In the genomic region with DNA sequence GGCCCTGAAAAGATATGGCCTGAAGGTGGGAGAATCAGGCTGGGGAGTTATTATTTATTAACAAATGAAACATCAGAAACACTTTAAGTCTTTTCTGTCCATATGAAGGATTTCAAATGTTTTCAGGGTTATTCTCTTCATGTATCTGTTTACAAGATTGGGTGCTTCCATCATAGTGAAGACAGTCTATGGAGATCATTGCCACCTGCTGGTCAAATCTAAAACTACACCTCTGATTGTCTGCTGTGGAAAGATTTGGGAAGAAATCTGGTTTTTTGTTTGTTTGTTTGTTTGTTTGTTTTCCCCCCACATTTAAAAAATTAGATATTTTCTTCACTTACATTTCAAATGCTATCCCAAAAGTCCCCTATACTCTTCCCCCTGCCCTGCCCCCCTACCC, we compare ENCODE assay signal across 10 mouse cellular contexts. TPM values are rescaled to one million over a fixed set of nuclear protein-coding genes. Genes with fewer than 3 reads are reported as not detected.
DNase-seq lines count a peak whose midpoint lies in the region; ATAC-seq and TF ChIP-seq lines count a peak whose summit lies in the region.
"Had no signal": no experiment of that assay in that cellular context is flagged by ENCODE, and none has a peak within 500 bp of the region (broad histone marks: within the 10 kb centered on the region; RNA-seq: fewer than 3 reads in every experiment).

No protein-coding gene starts in this region.

- H3K9ac ChIP-seq in lung, embryonic 14.5 days = no peak overlapping the region
- H3K9ac ChIP-seq: liver, embryonic 13.5 days had no signal

- H3K27ac ChIP-seq in lung, embryonic 14.5 days (ENCODE audit: low read depth) = no peak overlapping the region
- H3K27ac ChIP-seq: liver, embryonic 13.5 days had no signal

- DNase-seq in cerebellum, adult 11 months = peak; percentile 10
- DNase-seq in cerebellum, adult 9-11 months = no peak
- DNase-seq in left cerebral cortex, adult 18-20 months (ENCODE audit: low spot score in 2 of 2) = peak; percentile 18 to 40
- no peak for DNase-seq in left cerebral cortex, adult 8-10 months (ENCODE audit: low spot score in 2 of 2)
- DNase-seq in NIH3T3 (ENCODE audit: low read depth) = peak; percentile 70
- peak; percentile 4 to 59 for DNase-seq in heart, postnatal 14 days
- DNase-seq in lung, embryonic 14.5 days = peak; percentile 82
- DNase-seq in yolk sac, embryonic 10.5 days (ENCODE audit: low spot score) = no peak
- DNase-seq: liver, embryonic 13.5 days had no signal

- no peaks in the 10 kb centered on the region for H3K4me1 ChIP-seq in lung, embryonic 14.5 days (ENCODE audit: insufficient read depth)
- H3K4me1 ChIP-seq: liver, embryonic 13.5 days had no signal

- H3K27me3 ChIP-seq in lung, embryonic 14.5 days (ENCODE audit: insufficient read depth, low read length) = no peaks in the 10 kb centered on the region
- H3K27me3 ChIP-seq: liver, embryonic 13.5 days had no signal

- H3K9me3 ChIP-seq in lung, embryonic 14.5 days (ENCODE audit: low read depth, low read length) = no peaks in the 10 kb centered on the region
- H3K9me3 ChIP-seq: G1E; liver, embryonic 13.5 days had no signal

- TF ChIP-seq CTCF in lung, embryonic 14.5 days (IDR thresholded peaks at IDR 0.05; ENCODE audit: low read depth) = peak; percentile 59

- H3K4me2 ChIP-seq in lung, embryonic 14.5 days = no peak overlapping the region
- H3K4me2 ChIP-seq: liver, embryonic 13.5 days had no signal

- no peak overlapping the region for H3K4me3 ChIP-seq in lung, embryonic 14.5 days (ENCODE audit: low read depth, low read length)
- H3K4me3 ChIP-seq: liver, embryonic 13.5 days had no signal

- intact Hi-C loops in heart, postnatal 14 days (cut with DNase I) = no loop called here

- no peak for ATAC-seq in lung, embryonic 14.5 days (ENCODE audit: insufficient read depth)

- no peaks in the 10 kb centered on the region for H3K36me3 ChIP-seq in lung, embryonic 14.5 days (ENCODE audit: insufficient read depth)
- H3K36me3 ChIP-seq: G1E; liver, embryonic 13.5 days had no signal

RNA-seq across cellular contexts. Expression of a gene that starts 39.5 kb away (rescaled TPM):
- not detected for total RNA-seq in left cerebral cortex, adult 18-20 months (2021)
- total RNA-seq in left cerebral cortex, adult 8-10 months (2022) = not detected
- not detected for total RNA-seq in heart, postnatal 14 days (2021)
- polyA plus RNA-seq in lung, embryonic 14.5 days (2014; fragmentation: Nextera tagmentation; extraction: Ambion mirVana) = 0.67 and 0.85 TPM in 2 replicates
- total RNA-seq: G1E had no signal
- polyA plus RNA-seq: G1E had no signal

Comparison
In these comparisons a context has a peak if more than half of its experiments do, and no peak if none do; other contexts are left out.
1. DNase-seq: peak in cerebellum, adult 11 months (single experiment), left cerebral cortex, adult 18-20 months (2 of 2), NIH3T3 (single experiment), heart, postnatal 14 days (2 of 2) and lung, embryonic 14.5 days (single experiment); none in cerebellum, adult 9-11 months (single experiment), left cerebral cortex, adult 8-10 months (0 of 2) and yolk sac, embryonic 10.5 days (single experiment).